Mouse (Mus musculus): ENCODE data around the gene Ina.

GRCm38 (mm10) chr19:46979781-46980105, 34.8 kb upstream of the Ina start:
- TF ChIP-seq GATA1 (IDR thresholded peaks at IDR 0.05; ENCODE audit: low read length) (no peak), TAL1 (IDR thresholded peaks at IDR 0.05; ENCODE audit: low read length) (no peak)
